Mouse (Mus musculus): ENCODE results near the gene Grik3. TPM values are rescaled to one million over a fixed set of nuclear protein-coding genes. Genes with fewer than 3 reads are reported as not detected.

Grik3 gene
- polyA plus RNA-seq, 1 experiment: not detected

GRCm38 (mm10) chr4:125587577-125587976 lies 97.1 kb downstream of the Grik3 start:
- TF ChIP-seq GATA1 (IDR thresholded peaks at IDR 0.05; ENCODE audit: low read length): no peak

DNA sequence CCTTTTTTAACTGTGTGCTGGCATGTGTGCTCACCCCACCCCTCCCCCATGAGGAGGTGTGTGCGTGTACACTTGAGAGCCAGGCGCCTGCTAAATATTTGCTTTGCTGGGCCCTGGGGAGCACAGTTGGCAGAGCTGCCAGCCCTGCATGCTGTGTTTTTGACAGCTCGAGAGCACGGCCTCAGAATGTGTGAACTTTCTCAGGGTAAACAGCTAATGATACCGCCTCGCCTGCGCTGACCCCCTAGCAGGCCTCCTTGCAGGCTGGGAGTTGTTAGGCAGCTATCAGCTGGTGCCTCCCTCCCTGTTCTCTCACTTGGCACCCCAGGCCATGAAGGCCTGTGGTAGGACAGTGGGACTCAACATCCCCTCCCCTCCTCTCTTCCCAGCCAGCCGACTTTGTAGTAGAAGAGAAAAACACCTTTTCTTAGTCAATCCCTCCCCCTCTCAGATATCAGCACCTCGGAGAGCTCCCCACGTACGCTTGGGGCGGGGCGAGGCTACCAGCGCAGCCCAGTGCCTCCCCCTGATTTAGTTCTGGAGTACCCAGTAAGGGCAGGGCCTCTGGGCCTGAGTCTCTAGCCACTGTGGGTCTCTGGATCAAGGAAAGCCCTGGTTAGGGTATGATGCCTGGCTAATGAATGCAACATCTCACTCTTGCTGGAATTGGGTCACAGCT lies 99.9 kb downstream of the Grik3 start:
- TF ChIP-seq GATA1 (IDR thresholded peaks at IDR 0.05; ENCODE audit: low read length): no peak

- TF ChIP-seq GATA1 (IDR thresholded peaks at IDR 0.05; ENCODE audit: low read length): no peak
Observed at GRCm38 (mm10) chr4:125592663-125593062, 102.2 kb downstream of the Grik3 start.

DNA sequence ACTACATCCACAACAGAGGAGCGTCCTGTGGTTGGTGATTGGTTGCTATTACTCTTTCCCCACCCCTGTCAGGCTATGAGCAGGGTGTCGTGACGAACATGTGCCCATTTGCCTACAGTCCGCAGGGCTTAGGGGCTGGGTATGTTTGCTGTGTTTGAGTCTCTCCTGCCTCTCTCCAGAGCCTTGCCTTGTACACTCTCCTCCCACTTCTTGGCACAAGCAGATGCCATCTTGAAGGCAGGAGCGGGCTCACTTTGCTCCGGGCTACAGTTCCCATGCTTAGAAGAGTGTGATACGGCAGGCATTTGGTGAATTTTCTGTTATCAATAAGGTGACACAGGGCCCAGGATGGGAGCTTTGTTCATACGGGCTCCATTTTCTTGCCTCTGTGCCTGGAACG lies 104.5 kb downstream of the Grik3 start:
- no peak for TF ChIP-seq GATA1 (IDR thresholded peaks at IDR 0.05; ENCODE audit: low read length)

- no peak for TF ChIP-seq GATA1 (IDR thresholded peaks at IDR 0.05; ENCODE audit: low read length)
Observed at GRCm38 (mm10) chr4:125598677-125599076, 108.2 kb downstream of the Grik3 start.

GRCm38 (mm10) chr4:125599510-125600005 lies 109.1 kb downstream of the Grik3 start:
- TF ChIP-seq GATA1 (IDR thresholded peaks at IDR 0.05; ENCODE audit: low read length): no peak

DNA sequence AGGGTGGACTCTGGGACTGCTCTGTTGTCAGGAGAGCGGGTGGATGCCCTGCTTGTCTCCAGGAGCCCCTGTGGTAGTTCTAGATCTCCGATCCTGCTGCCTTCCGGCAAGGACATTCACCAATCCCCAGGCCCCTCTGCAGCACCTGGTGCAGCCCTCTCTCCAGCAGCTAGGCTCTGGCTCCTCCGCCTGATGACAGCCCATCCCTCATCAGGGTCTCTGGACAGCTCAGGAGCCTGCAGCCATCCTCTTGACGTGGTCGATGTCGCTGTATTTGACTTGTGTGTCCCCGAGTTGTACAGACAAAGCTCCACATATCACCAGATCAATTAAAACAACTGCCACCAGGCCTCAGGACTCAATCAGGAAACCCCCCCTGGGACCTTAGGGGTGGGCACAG lies 110.1 kb downstream of the Grik3 start:
- no peak for TF ChIP-seq GATA1 (IDR thresholded peaks at IDR 0.05; ENCODE audit: low read length)

DNA sequence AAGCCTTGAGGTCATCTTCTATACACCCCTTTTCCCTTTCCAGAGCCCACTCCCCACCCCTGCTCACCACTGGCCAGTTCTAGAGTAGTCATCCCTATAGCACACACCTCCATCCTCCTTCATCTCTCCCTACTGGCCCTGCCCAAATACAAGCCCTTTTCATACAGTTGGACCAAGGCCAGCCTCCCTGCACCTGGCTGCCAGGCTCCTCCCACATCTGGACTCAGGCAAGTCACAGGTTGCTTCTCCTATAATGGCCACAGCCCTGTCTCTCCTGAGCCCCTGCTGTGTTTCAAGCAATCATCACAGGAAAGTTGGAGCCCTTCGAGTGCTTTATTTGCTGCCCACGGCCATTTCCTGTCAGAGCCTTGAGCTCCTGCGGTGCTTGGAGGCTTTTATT lies 110.8 kb downstream of the Grik3 start:
- no peak for TF ChIP-seq GATA1 (IDR thresholded peaks at IDR 0.05; ENCODE audit: low read length)

- TF ChIP-seq GATA1 (IDR thresholded peaks at IDR 0.05; ENCODE audit: low read length): no peak
Observed at GRCm38 (mm10) chr4:125604494-125604893, 114.0 kb downstream of the Grik3 start.

DNA sequence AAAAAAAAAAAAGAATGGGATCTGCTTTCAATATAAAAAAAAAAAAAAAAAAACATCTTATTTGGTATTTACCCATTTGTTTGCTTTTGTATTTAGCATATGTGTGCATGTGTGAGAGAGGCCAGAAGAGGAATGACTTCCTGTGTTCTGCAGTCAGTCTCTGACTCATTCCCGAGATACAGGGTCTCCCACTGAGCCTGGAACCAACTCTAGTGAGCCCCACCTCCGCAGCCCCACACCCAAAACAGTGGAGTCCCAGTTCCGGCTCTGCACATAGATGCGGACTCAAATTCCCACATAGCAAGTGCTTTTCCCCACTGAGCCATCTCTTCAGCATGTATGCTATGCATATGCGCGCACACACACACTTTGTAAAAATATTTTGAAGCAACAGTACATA lies 115.6 kb downstream of the Grik3 start:
- no peak for TF ChIP-seq GATA1 (IDR thresholded peaks at IDR 0.05; ENCODE audit: low read length)

GRCm38 (mm10) chr4:125607397-125608042 lies 117.0 kb downstream of the Grik3 start:
- TF ChIP-seq GATA1 (IDR thresholded peaks at IDR 0.05; ENCODE audit: low read length): no peak

DNA sequence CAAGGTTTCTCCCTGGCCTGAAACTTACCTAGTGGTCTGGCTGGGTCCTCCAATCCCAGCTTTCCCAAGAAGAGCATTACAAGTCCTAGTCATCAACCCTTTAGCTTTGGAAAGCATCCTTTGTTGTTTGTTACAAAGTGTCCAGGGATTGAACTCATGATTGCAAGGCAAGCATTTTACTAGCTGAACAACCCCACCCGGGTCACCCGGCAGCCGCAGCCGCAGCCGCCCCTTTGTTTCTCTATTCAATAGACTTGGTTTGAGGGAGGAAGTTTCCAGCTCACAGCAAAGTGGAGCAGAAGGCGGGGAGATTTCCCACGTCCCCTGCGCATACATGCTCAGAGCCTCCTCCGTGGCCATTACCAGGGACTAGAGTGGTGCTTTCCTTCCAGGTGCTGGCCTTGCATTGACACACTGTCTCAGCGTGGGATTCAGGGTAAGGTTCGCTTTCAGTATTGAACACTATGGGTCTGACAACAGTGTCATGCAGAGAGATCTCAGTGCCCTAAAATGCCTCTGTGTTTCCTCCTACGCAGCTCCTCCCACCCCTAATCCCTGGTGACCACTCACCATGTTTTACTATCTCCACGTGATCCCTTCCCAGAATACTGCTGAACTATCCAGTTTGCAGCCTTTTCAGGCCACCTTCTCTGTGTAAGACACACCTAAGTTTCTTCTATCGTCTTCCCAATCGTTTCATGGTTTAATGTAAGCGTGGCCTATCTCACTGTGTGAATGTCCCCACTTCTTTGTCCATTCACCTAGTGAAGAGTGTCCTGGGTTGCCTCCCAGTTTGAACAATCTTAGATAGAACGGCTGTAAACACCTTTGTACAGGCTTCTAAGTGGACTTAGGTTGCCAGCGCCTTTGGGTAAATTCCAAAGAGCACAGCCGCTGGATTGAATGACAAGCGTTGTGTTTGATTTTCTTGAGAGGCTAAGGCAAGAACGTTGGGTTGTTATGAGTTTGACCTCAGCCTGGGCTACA lies 119.1 kb downstream of the Grik3 start:
- no peak for TF ChIP-seq GATA1 (IDR thresholded peaks at IDR 0.05; ENCODE audit: low read length)

GRCm38 (mm10) chr4:125617851-125618250 lies 127.4 kb downstream of the Grik3 start:
- TF ChIP-seq GATA1 (IDR thresholded peaks at IDR 0.05; ENCODE audit: low read length): no peak

DNA sequence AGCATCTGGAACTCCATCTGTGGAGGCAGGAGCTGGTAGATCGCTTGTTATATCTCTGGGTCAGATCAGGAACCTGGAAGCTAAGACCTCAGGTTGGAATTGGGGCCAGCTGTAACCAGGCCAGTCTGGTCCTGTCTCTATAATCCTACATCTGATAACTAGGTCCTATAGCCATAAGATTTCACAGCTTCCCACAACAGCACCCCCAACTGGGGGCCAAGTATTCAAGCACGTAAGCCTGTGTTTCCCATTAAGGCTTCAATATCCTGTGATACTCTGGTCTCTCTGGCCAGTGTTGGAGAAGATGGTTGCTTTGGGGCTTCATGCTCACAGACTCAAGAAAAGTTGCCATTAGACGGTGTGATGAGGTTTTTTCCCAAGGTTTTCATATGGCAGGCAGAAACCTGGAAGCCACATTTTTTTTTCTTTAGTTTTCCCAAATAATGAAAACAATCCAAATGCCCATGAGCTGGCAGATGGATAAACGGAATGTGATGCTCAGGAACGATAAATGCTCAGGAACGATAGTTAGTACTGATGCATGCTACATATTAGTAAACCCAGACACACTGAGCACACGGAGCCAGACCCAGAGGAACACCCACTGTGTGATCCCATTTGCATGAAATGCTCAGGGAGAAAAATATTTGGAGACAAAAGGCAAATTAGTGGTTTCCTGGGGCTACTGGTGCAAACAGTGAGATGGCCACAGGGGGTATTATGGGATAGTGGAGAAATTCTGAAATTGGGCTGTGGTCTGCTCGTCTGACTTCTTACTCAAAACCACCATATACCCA lies 128.2 kb downstream of the Grik3 start:
- TF ChIP-seq GATA1 (IDR thresholded peaks at IDR 0.05; ENCODE audit: low read length): no peak

All from G1E-ER4 (cell line).